Mouse (Mus musculus): ENCODE measurements around the gene Ddost. TPM values are rescaled to one million over a fixed set of nuclear protein-coding genes. Genes with fewer than 3 reads are reported as not detected.
"Not testable (repeated sequence)": the region's sequence is repeated elsewhere in the genome, so short reads cannot be mapped to it uniquely, and the experiment has no call there.

The Ddost gene
- polyA plus RNA-seq, 1 experiment from 2014 or later = 111 TPM

- ATAC-seq (no peak), DNase-seq (no peak)
- no peak overlapping the region for H3K4me3 ChIP-seq (ENCODE audit: low read depth, low read length)
- no peaks in the 10 kb centered on the region for H3K27me3 ChIP-seq (ENCODE audit: insufficient read depth, low read length)
- TF ChIP-seq CTCF (IDR thresholded peaks at IDR 0.05; ENCODE audit: low read depth) = no peak
- no peak for TF ChIP-seq EP300 (IDR thresholded peaks at IDR 0.05; ENCODE audit: low read depth)
- no peak overlapping the region for H3K4me2 ChIP-seq (ENCODE audit: low read depth, low read length)
- H3K9ac ChIP-seq (replicated peaks) = no peak overlapping the region
- H3K36me3 ChIP-seq (replicated peaks; ENCODE audit: insufficient read depth, low read length) = peaks cover 22% of the 10 kb centered on the region
- 64% methylated on average over 7 of the region's 7 CpGs for WGBS (ENCODE audit: insufficient replicate concordance)
- H3K4me1 ChIP-seq (ENCODE audit: insufficient read depth) = peaks cover 11% of the 10 kb centered on the region
- H3K27ac ChIP-seq (ENCODE audit: low read depth) = no peak overlapping the region
- no peaks in the 10 kb centered on the region for H3K9me3 ChIP-seq (ENCODE audit: low read length)
These were observed 17.0 kb downstream of the Ddost start for GRCm38 (mm10) chr4:138321488-138321887.

GRCm38 (mm10) chr4:138322692-138323091, 18.2 kb downstream of the Ddost start:
- no peak for ATAC-seq
- Histone ChIP-seq H3K27ac (ENCODE audit: low read depth) (no peak overlapping the region), H3K9ac (replicated peaks) (no peak overlapping the region), H3K4me1 (ENCODE audit: insufficient read depth) (peaks cover 14% of the 10 kb centered on the region), H3K36me3 (replicated peaks; ENCODE audit: insufficient read depth, low read length) (peaks cover 15% of the 10 kb centered on the region), H3K9me3 (ENCODE audit: low read length) (no peaks in the 10 kb centered on the region), H3K27me3 (ENCODE audit: insufficient read depth, low read length) (no peaks in the 10 kb centered on the region), H3K4me2 (ENCODE audit: low read depth, low read length) (no peak overlapping the region), H3K4me3 (ENCODE audit: low read depth, low read length) (no peak overlapping the region)
- no peak for DNase-seq
- 80% methylated on average over 4 of the region's 4 CpGs for WGBS (ENCODE audit: insufficient replicate concordance)
- no peak for TF ChIP-seq CTCF (IDR thresholded peaks at IDR 0.05; ENCODE audit: low read depth)
- no peak for TF ChIP-seq EP300 (IDR thresholded peaks at IDR 0.05; ENCODE audit: low read depth)

GRCm38 (mm10) chr4:138323753-138324152, 19.2 kb downstream of the Ddost start:
- DNase-seq = no peak
- Histone ChIP-seq H3K36me3 (replicated peaks; ENCODE audit: insufficient read depth, low read length) (peaks cover 10% of the 10 kb centered on the region), H3K27me3 (ENCODE audit: insufficient read depth, low read length) (no peaks in the 10 kb centered on the region), H3K4me2 (ENCODE audit: low read depth, low read length) (no peak overlapping the region), H3K4me1 (ENCODE audit: insufficient read depth) (peaks cover 14% of the 10 kb centered on the region), H3K27ac (ENCODE audit: low read depth) (peak overlapping the region; percentile 55; the same call in 1 of the 2 replicates), H3K9me3 (ENCODE audit: low read length) (no peaks in the 10 kb centered on the region), H3K9ac (replicated peaks) (no peak overlapping the region), H3K4me3 (ENCODE audit: low read depth, low read length) (no peak overlapping the region)
- TF ChIP-seq CTCF (IDR thresholded peaks at IDR 0.05; ENCODE audit: low read depth) (no peak), EP300 (IDR thresholded peaks at IDR 0.05; ENCODE audit: low read depth) (no peak)
- no peak for ATAC-seq
- WGBS (ENCODE audit: insufficient replicate concordance) = 54% methylated on average over 4 of the region's 4 CpGs

GRCm38 (mm10) chr4:138324451-138324850, 19.9 kb downstream of the Ddost start:
- WGBS (ENCODE audit: insufficient replicate concordance) = 89% methylated on average over 3 of the region's 3 CpGs
- TF ChIP-seq EP300 (IDR thresholded peaks at IDR 0.05; ENCODE audit: low read depth) = no peak
- no peak for TF ChIP-seq CTCF (IDR thresholded peaks at IDR 0.05; ENCODE audit: low read depth)
- ATAC-seq = no peak
- peak overlapping the region; percentile 55; the same call in 1 of the 2 replicates for H3K27ac ChIP-seq (ENCODE audit: low read depth)
- no peak overlapping the region for H3K9ac ChIP-seq (replicated peaks)
- peaks cover 7% of the 10 kb centered on the region for H3K36me3 ChIP-seq (replicated peaks; ENCODE audit: insufficient read depth, low read length)
- H3K4me3 ChIP-seq (ENCODE audit: low read depth, low read length) = no peak overlapping the region
- no peak overlapping the region for H3K4me2 ChIP-seq (ENCODE audit: low read depth, low read length)
- H3K27me3 ChIP-seq (ENCODE audit: insufficient read depth, low read length) = no peaks in the 10 kb centered on the region
- H3K9me3 ChIP-seq (ENCODE audit: low read length) = no peaks in the 10 kb centered on the region
- peaks cover 14% of the 10 kb centered on the region for H3K4me1 ChIP-seq (ENCODE audit: insufficient read depth)
- no peak for DNase-seq

- TF ChIP-seq EP300 (IDR thresholded peaks at IDR 0.05; ENCODE audit: low read depth) (peak; percentile 60; the same call in 1 of the 2 replicates), CTCF (IDR thresholded peaks at IDR 0.05; ENCODE audit: low read depth) (no peak)
- H3K27ac ChIP-seq (ENCODE audit: low read depth) = peak overlapping the region; percentile 96
- H3K4me3 ChIP-seq (ENCODE audit: low read depth, low read length) = peak overlapping the region; percentile 76
- H3K4me2 ChIP-seq (ENCODE audit: low read depth, low read length) = peak overlapping the region; percentile 66
- ATAC-seq (peak; percentile 91), DNase-seq (peak; percentile 98)
- H3K27me3 ChIP-seq (ENCODE audit: insufficient read depth, low read length) = no peaks in the 10 kb centered on the region
- H3K4me1 ChIP-seq (ENCODE audit: insufficient read depth) = peaks cover 14% of the 10 kb centered on the region
- WGBS (ENCODE audit: insufficient replicate concordance) = under 1% methylated on average over 35 of the region's 45 CpGs
- H3K9ac ChIP-seq (replicated peaks) = peak overlapping the region; percentile 91
- H3K36me3 ChIP-seq (replicated peaks; ENCODE audit: insufficient read depth, low read length) = no peaks in the 10 kb centered on the region; the same call in 1 of the 2 replicates
- no peaks in the 10 kb centered on the region for H3K9me3 ChIP-seq (ENCODE audit: low read length)
These were observed 21.0 kb downstream of the Ddost start for GRCm38 (mm10) chr4:138325466-138326076.

GRCm38 (mm10) chr4:138326077-138326695, 21.7 kb downstream of the Ddost start, which contains the start of gene Pink1:
Pink1 (minus strand) TSS chr4:138326307.
- Histone ChIP-seq H3K4me3 (ENCODE audit: low read depth, low read length) (peak within 1 kb of the TSS; percentile 76), H3K27ac (ENCODE audit: low read depth) (peak within 1 kb of the TSS; percentile 96), H3K27me3 (ENCODE audit: insufficient read depth, low read length) (no peaks in the 10 kb centered on the region), H3K36me3 (replicated peaks; ENCODE audit: insufficient read depth, low read length) (no peaks in the 10 kb centered on the region), H3K4me1 (ENCODE audit: insufficient read depth) (peaks cover 14% of the 10 kb centered on the region), H3K9me3 (ENCODE audit: low read length) (no peaks in the 10 kb centered on the region), H3K9ac (replicated peaks) (peak within 1 kb of the TSS; percentile 91), H3K4me2 (ENCODE audit: low read depth, low read length) (peak within 1 kb of the TSS; percentile 66)
- TF ChIP-seq EP300 (IDR thresholded peaks at IDR 0.05; ENCODE audit: low read depth) (no peak; the same call in 1 of the 2 replicates), CTCF (IDR thresholded peaks at IDR 0.05; ENCODE audit: low read depth) (peak; percentile 96)
- DNase-seq (peak; percentile 93), ATAC-seq (peak; percentile 73)
- WGBS (ENCODE audit: insufficient replicate concordance) = 3% methylated on average over 36 of the region's 41 CpGs

GRCm38 (mm10) chr4:138327155-138327554, 22.6 kb downstream of the Ddost start:
- not testable (repeated sequence) for ATAC-seq; H3K4me3 ChIP-seq (ENCODE audit: low read depth, low read length); H3K36me3 ChIP-seq (replicated peaks; ENCODE audit: insufficient read depth, low read length); H3K9ac ChIP-seq (replicated peaks); H3K27me3 ChIP-seq (ENCODE audit: insufficient read depth, low read length); DNase-seq; H3K4me2 ChIP-seq (ENCODE audit: low read depth, low read length); H3K9me3 ChIP-seq (ENCODE audit: low read length)
- peak overlapping the region; percentile 96; the same call in 1 of the 2 replicates for H3K27ac ChIP-seq (ENCODE audit: low read depth)
- 62% methylated on average over 7 of the region's 12 CpGs for WGBS (ENCODE audit: insufficient replicate concordance)
- H3K4me1 ChIP-seq (ENCODE audit: insufficient read depth) = peaks cover 14% of the 10 kb centered on the region

Data from liver, postnatal 0 days (tissue).